Mouse (Mus musculus) forebrain, postnatal 0 days (tissue): ENCODE results near the gene Pex11g. TPM values are rescaled to one million over a fixed set of nuclear protein-coding genes. Genes with fewer than 3 reads are reported as not detected.
A peak's percentile ranks its signal among the peaks of the same experiment; 100 is the strongest.

Experiments
- ATAC-seq: fragments of 200-750 bp; cut with Nextera tagmentation; 2 replicates; pipeline ENCODE4 v1.8.0; 2017; ENCODE audit warnings: mild to moderate bottlenecking, moderate library complexity
- DNase-seq: peaks from one replicate; pipeline ENCODE4 v3.0.0-alpha.2; 2015
- H3K27ac ChIP-seq: fragments of 300-500 bp; sonication (generic); 2 replicates; pipeline ENCODE4 v1.5.1; 2014; ENCODE audit warnings: low read depth, mild to moderate bottlenecking, antibody characterized with exemption, low read length, moderate library complexity, mixed read lengths
- H3K27me3 ChIP-seq: fragments of 300-500 bp; sonication (generic); 2 replicates; pipeline ENCODE4 v1.6.1; 2014; ENCODE audit warnings: mild to moderate bottlenecking, low read length, mixed read lengths; ENCODE audit not compliant: insufficient read depth
- H3K36me3 ChIP-seq: fragments of 300-500 bp; sonication (generic); 2 replicates; pipeline ENCODE4 v1.6.1; 2014; ENCODE audit warnings: mild to moderate bottlenecking, moderate library complexity; ENCODE audit not compliant: insufficient read depth
- H3K4me1 ChIP-seq: fragments of 300-500 bp; sonication (generic); 2 replicates; pipeline ENCODE4 v1.6.1; 2014; ENCODE audit warnings: antibody characterized with exemption; ENCODE audit not compliant: insufficient read depth
- H3K4me2 ChIP-seq: fragments of 300-500 bp; sonication (generic); 2 replicates; pipeline ENCODE4 v1.6.1; 2014; ENCODE audit warnings: low read depth, mild to moderate bottlenecking, moderate library complexity
- H3K4me3 ChIP-seq: fragments of 300-500 bp; sonication (generic); 2 replicates; pipeline ENCODE4 v1.5.1; 2014; ENCODE audit warnings: low read depth, low read length, mixed read lengths
- H3K9ac ChIP-seq: fragments of 300-500 bp; sonication (generic); 2 replicates; pipeline ENCODE4 v1.6.1; 2014; ENCODE audit warnings: mild to moderate bottlenecking
- H3K9me3 ChIP-seq: fragments of 300-500 bp; sonication (generic); 2 replicates; pipeline ENCODE4 v1.6.1; 2016; ENCODE audit warnings: low read length
- CTCF ChIP-seq: sonication (generic); IDR thresholded peaks from 2 replicates; pipeline ENCODE4 v1.5.1; 2016; ENCODE audit warnings: antibody characterized with exemption, control low read depth, low read depth
- WGBS: fragments of 180-500 bp; shearing (Covaris S2); extraction: QIAGEN DNeasy Blood & Tissue Kit; methylation state at CpG from one replicate; pipeline ENCODE4 v1.1.7; 2014; 5-methylcytosine and 5-hydroxymethylcytosine counted together
- polyA plus RNA-seq: library from polyadenylated mRNA; unstranded; fragments of >200 nt; fragmentation: Nextera tagmentation; extraction: Ambion mirVana; gene quantifications from 2 replicates; pipeline ENCODE4 v1.2.1, GENCODE M21; 2015
- total RNA-seq: library from RNA; depleted of rRNA; stranded (reverse); fragments of >200 nt; gene quantifications from 2 replicates; pipeline ENCODE4 v1.2.3, GENCODE M21; 2014

Gene Pex11g
- total and polyA plus RNA-seq, 2 experiments from 2014 or later, result 1.3 to 2.0 TPM

DNA sequence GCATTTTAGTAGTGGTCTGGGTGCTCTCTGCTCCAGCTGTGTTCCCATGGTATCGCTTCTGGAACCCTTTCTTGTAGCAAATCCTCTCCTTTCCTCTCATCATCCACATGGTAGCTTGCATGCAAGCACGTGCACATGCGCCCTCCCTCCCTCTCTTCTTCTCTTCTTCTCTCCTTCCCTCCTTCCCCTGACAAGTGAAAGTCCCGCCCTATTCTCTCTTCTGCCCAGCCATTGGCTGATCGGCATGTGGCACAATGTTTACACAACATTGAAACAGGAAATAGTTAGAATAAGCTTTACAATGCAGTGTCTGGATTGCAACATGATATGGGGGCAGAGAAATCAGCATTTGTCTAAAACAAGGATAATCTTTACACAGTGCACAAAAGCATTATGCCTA is 14.1 kb upstream of the Pex11g start:
- TF ChIP-seq CTCF, result no peak
- WGBS, result 62% methylated on average over 5 of the region's 5 CpGs
- Histone ChIP-seq H3K36me3 (no peaks in the 10 kb centered on the region), H3K27ac (no peak overlapping the region), H3K9me3 (no peaks in the 10 kb centered on the region), H3K9ac (no peak overlapping the region), H3K4me2 (no peak overlapping the region), H3K4me1 (no peaks in the 10 kb centered on the region), H3K4me3 (no peak overlapping the region), H3K27me3 (no peaks in the 10 kb centered on the region)
- DNase-seq (no peak), ATAC-seq (no peak)

DNA sequence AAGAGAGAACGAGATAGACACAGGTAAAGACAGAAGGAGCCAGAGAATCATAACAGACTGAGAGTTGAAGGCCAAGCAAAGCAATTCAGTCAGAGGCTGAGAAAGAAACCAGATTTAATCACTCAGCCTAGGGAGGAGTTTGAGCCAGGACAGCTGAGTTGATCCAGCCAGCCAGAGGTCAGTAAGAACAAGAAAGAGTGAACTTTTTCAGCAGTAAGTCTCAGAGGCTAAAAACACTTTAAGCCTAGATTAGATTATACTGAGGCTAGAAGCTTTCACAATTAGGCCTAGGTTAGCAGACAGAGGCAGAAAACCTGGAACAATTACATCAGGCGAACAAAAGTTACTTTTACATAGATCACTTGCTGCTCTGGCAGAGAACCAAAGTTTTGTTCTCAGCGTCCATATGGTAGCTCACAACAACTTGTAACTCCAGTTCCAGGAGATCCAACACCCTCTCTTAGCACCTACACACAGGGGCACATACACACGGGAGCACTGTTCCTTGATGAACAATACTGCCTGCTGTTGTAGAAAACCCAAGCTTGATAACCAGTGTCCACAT is 12.8 kb upstream of the Pex11g start:
- Histone ChIP-seq H3K9me3 (no peaks in the 10 kb centered on the region), H3K4me2 (no peak overlapping the region), H3K27me3 (no peaks in the 10 kb centered on the region), H3K36me3 (no peaks in the 10 kb centered on the region), H3K27ac (no peak overlapping the region), H3K4me3 (no peak overlapping the region), H3K4me1 (no peaks in the 10 kb centered on the region), H3K9ac (no peak overlapping the region)
- 68% methylated on average over 4 of the region's 4 CpGs for WGBS
- ATAC-seq (no peak), DNase-seq (no peak)
- TF ChIP-seq CTCF, result no peak

DNA sequence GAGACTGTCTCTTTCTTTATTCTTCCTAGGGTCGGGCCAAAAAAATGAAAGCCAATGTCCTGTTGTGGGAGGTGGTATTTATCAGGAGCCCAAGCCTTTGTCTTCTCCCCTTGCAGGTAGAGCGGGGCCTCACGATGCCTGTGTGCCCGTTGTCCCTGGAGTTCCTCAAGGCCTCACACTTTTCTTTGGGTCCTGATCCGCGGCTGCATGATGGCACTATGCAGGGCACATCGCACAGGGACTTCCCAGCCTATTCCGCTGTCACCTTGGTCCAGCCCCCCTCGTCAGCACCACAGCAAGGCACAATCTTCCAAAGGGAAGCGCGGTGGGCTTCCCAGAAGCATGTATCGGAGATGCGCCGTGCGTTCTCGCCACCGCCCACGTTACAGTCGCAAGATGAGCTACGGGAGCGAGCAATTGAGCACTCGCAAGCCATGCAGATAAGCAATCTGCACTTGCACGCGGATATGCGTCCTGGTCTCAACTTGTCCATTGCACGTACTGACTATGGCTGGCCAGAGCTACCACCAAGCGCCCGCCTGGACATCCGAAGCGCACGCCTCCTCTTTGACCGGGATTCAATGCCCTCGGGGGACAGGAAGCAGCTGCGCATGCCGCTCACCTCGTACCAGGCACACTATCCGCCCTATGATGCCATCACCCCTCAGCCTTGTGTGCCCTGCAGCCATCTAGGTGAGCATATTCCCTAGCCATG is 8.4 kb upstream of the Pex11g start:
- peak overlapping the region; percentile 26; the same call in 1 of the 2 replicates for H3K9ac ChIP-seq
- TF ChIP-seq CTCF, result no peak
- no peaks in the 10 kb centered on the region for H3K27me3 ChIP-seq
- H3K4me1 ChIP-seq, result no peaks in the 10 kb centered on the region
- peak overlapping the region; percentile 27 for H3K4me3 ChIP-seq
- DNase-seq, result peak; percentile 57
- no peaks in the 10 kb centered on the region for H3K9me3 ChIP-seq
- H3K27ac ChIP-seq, result no peak overlapping the region
- H3K36me3 ChIP-seq, result no peaks in the 10 kb centered on the region
- peak overlapping the region; percentile 47 for H3K4me2 ChIP-seq
- ATAC-seq, result peak; percentile 74
- WGBS, result 37% methylated on average over 37 of the region's 37 CpGs

DNA sequence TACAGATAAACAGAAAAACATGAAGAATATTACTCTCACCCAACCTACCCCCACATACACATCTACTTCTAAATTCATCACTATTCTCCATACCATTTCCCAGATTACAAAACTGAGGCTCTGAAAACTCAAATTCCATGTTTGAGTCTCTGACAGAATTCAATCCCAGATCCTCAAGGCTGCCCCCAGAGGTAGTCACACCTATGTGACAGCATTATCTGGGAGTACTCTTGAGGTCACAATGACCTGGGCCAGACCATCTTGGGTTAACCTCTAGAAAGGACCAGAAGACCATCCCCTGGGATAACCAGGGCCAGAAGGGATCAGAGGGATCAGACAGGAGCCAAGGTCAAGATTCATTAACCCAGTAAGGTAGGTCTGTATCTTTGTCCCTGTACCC is 3.1 kb upstream of the Pex11g start, which contains the start of gene Tex45:
Gene Tex45, plus strand, starts transcription at position 301 of the 400 bp plus-strand sequence.
- Histone ChIP-seq H3K27me3 (no peaks in the 10 kb centered on the region), H3K9ac (no peak within 1 kb of the TSS), H3K9me3 (no peaks in the 10 kb centered on the region), H3K4me2 (no peak within 1 kb of the TSS), H3K27ac (no peak within 1 kb of the TSS), H3K4me3 (no peak within 1 kb of the TSS), H3K4me1 (no peaks in the 10 kb centered on the region), H3K36me3 (no peaks in the 10 kb centered on the region)
- no peak for ATAC-seq
- DNase-seq, result no peak
- no peak for TF ChIP-seq CTCF

DNA sequence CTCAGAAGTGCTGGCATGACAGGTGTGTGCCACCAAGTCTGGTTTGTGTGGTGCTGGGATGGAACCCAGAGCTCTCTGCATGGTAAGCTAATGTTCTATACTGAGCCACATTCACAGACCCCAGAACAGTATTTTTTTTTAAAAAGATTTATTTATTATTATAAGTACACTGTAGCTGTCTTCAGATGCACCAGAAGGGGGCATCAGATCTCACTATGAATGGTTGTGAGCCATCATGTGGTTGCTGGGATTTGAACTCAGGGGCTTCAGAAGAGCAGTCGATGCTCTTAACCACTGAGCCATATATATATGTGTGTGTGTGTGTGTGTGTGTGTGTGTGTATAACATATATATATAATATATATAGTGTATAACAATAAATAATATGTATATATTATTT is 1.4 kb upstream of the Pex11g start:
- TF ChIP-seq CTCF, result no peak
- DNase-seq (no peak), ATAC-seq (no peak)
- Histone ChIP-seq H3K4me3 (no peak overlapping the region), H3K9ac (no peak overlapping the region), H3K27me3 (no peaks in the 10 kb centered on the region), H3K4me2 (no peak overlapping the region), H3K4me1 (no peaks in the 10 kb centered on the region), H3K9me3 (no peaks in the 10 kb centered on the region), H3K36me3 (no peaks in the 10 kb centered on the region), H3K27ac (no peak overlapping the region)
- 91% methylated on average over 1 of the region's 1 CpGs for WGBS

DNA sequence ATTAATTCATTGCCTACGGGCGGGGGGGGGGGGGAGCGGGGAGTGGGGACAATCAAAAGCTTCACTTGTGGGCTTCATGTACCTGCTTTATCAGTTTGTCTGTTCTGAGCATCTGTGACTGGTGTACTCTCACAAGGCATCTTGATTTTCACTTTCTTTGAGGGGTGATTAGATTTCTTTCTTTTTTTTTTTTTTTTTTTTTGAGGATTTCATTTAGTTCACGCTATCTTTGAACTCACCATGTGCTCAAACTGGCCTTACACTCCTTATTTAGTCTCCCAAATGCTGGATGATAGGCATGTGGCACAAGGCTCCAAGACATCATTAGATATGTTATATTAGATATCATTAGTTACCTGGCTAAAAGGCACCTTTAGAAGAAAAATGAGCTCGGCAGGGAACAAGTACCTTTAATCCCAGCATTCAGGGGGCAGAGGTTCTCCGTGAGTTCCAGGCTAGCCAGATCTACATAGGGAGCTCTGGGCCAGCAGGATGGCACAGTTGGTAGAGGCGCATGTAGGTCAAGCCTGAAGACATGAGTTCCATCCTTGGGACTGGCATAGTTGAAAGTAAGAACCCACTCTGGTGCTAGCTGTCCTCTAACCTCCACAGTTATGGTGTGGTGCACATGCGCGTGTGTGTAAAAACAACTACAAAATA is 536 bp upstream of the Pex11g start:
- peak overlapping the region; percentile 48 for H3K27ac ChIP-seq

DNA sequence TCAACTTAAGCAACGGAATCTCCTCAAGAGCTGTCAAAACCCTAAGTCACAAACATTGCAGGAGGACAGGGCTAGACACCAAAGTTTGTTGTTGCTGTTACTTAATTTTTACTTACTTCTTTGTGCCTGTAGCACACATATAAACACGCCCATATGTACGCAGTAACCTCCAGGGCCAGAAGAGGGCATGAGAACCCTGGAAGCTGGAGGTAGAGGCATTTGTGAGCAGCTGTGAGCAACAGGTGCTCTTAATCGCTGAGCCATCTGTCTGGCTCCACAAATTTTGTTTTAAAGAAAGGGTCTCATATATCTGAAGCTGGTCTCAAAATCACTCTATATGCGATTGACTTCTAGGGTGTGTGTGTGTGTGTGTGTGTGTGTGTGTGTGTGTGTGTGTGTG is 3.2 kb downstream of the Pex11g start:
- DNase-seq (peak; percentile 62), ATAC-seq (peak; percentile 27; the same call in 1 of the 2 replicates)
- Histone ChIP-seq H3K9ac (no peak overlapping the region), H3K9me3 (no peaks in the 10 kb centered on the region), H3K27ac (no peak overlapping the region), H3K4me3 (no peak overlapping the region), H3K4me2 (no peak overlapping the region), H3K27me3 (no peaks in the 10 kb centered on the region), H3K36me3 (no peaks in the 10 kb centered on the region), H3K4me1 (no peaks in the 10 kb centered on the region)
- TF ChIP-seq CTCF, result peak; percentile 57
- 57% methylated on average over 5 of the region's 5 CpGs for WGBS

More for the DNA sequence above, 536 bp upstream of the Pex11g start:
- peak; percentile 12 for ATAC-seq
- Histone ChIP-seq H3K36me3 (no peaks in the 10 kb centered on the region), H3K4me2 (peak overlapping the region; percentile 68), H3K4me1 (no peaks in the 10 kb centered on the region), H3K9ac (peak overlapping the region; percentile 34; the same call in 1 of the 2 replicates), H3K9me3 (no peaks in the 10 kb centered on the region), H3K4me3 (peak overlapping the region; percentile 42), H3K27me3 (no peaks in the 10 kb centered on the region)
- TF ChIP-seq CTCF, result no peak
- no peak for DNase-seq
- WGBS, result 50% methylated on average over 9 of the region's 9 CpGs
